Mouse (Mus musculus): ENCODE results near the gene Lemd1.

DNA sequence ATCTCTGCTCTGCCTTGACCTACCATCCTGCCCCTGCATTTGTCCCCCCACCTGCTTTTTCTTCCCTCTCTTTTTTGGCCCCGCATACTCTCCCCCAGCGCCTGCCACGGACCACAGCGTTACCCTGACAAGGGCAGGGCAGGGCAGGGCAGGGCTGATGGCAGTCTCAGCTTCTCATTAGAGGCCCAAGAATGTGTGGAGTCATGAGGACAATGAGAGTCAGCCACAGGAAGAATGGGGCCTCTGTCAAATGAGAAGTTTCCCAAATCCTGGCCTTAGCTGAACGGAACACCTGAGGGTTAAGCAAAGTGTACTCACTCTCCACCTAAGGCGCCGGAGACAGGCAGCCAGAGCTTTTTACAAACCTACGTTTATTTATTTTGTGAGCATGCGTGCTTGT, 3.9 kb downstream of the Lemd1 start:
- TF ChIP-seq CTCF (IDR thresholded peaks at IDR 0.05; ENCODE audit: extremely low read depth, insufficient read depth, insufficient read length, insufficient replicate concordance) (no peak), POLR2A (IDR thresholded peaks at IDR 0.05; ENCODE audit: low read depth, low read length) (no peak)

Measured in spleen, adult 2 months (tissue).